Mouse (Mus musculus) gastrocnemius, postnatal 4 days (tissue): ENCODE measurements around the gene Aldh1a7. TPM values are rescaled to one million over a fixed set of nuclear protein-coding genes. Genes with fewer than 3 reads are reported as not detected.
"Not testable (repeated sequence)": the region's sequence is repeated elsewhere in the genome, so short reads cannot be mapped to it uniquely, and the experiment has no call there.

ENCODE experiments used
- DNase-seq, 2 experiments: peaks; one replicate each; pipeline ENCODE4 v3.0.0; 2021 to 2022; ENCODE audit warnings: low spot score in 2 of 2, mixed read lengths in 2 of 2
- long read RNA-seq, 2 experiments: library from polyadenylated mRNA; stranded (forward); transcript quantifications; one replicate each; pipeline ENCODE4 v2.0.0; 2021
- total RNA-seq, 2 experiments: library from RNA; stranded (reverse); gene quantifications; 2 replicates each; pipeline ENCODE4 v1.2.3; 2021

Aldh1a7 gene
- 1 to 10 TPM; 1.0 to 1.1 TPM for total RNA-seq
- long read RNA-seq, experiment 1, partial matches to known transcripts, result 1 of 2 reads
- long read RNA-seq, experiment 1, other reads (novel, unspliced or antisense), result 0 of 2 reads
- long read RNA-seq, experiment 2, partial matches to known transcripts, result 0 of 2 reads
- long read RNA-seq, experiment 2, other reads (novel, unspliced or antisense), result 0 of 2 reads

DNA sequence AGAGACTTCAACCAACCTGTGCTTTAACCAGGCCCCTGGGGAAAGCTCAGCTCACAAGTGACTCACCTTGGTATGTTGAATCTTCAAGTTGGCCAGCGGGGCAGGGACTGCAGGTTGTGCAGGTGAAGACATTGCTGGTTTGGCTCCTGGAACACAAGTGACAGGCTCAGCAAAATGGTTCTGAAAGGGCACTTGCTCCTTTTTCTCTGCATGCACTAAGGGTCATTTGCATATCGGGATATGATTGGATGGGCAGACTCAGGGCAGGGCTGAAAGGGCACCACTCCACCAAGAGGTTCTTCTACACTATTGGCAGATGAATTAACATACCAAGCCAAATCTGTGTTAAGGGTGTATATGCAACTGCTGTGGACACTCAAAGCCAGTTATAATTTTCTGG is at the start of gene Aldh1a7:
Gene Aldh1a7 (minus strand): TSS at position 182 of the 400 bp plus-strand sequence.
- no peak for DNase-seq

DNA sequence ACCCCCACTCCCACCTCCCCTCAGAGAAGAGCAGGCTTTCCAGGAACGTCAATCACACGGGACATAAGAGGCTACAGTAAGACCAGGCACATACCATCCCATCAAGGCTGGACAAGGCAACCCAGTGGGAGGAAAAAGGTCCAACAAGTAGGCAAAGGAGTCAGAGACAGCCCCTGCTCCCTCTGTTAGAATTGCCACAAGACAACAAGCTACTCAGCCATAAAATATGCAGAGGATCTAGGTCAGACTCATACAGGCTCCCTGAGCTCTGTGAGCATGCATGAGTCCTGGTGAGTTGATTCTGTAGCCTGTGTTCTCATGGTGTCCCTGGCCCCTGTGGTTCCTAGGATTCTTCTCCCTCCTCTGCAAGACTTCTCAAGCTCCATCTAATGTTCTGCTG is 48.3 kb upstream of the Aldh1a7 start:
- no peak for DNase-seq

DNA sequence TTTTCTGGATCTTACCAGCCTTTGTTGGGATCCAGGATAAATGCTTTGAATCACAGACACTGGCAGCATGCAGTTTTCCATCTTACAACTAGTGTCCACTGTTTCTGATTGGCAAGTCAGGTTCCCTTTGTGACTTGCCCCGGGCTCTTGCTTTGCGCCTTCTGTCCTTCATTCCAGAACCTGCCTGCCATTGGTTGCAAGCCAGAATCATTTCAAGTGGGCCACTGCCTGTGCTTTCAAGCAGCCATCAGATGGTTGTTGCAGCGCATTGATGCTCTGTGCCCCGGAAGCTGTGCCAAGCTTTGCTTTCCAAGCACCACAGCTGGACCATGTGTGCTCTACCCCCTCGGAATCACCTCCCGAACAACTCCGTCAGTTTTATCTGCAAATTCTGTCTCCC is 46.6 kb upstream of the Aldh1a7 start:
- no peak for DNase-seq

DNA sequence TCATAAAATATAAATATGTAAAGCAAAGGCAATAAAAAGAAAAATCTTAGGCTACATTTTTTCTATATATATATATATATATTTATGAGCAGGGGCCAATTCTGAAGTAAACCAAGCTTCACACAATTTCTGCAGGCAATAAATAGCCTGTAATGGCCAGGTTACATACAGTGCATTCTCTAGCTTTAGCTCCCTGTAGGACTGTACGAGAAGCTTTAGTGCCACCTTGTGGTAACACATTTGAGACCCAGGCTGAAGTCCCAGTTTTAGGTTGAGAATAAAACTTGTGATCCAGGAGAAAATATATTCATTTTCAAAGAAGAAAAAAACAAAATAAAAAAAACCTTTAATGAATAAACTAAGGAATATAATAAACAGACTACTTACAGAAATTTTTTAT is 36.9 kb upstream of the Aldh1a7 start:
- DNase-seq, result no peak

DNA sequence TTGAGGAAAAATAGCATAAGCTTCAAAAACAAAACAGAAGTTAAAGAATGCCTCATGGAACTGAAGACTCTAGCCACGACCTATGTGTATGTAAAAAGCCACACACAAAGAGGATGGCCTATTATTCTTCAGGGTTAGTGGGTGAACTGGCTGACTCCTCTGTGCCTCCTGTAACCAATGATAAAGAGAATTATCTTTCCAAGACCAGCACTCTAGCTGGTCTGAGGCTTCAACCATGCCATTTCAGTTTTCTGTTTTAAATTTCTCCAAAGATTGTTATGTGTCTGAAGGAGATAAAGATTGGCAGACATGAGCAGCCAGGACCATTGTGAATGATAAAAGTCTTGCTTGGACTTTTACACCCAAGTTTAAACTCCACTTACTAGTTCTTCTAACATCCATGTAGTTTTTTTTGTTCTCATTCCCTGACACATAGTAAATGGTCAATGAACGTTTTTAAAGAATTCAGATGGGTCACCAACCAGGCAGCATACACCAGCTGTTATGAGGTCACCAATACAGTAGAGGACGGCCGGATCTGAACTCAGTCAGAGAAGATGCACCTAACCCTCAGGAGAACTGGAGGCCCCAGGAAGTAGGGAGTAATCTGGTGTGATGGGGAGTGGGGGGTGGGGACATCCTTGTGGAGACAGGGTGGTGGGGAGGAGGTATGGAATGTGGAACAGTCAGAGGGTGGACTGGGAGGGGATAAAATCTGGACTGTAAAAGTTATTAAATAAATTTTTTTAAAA is 34.5 kb upstream of the Aldh1a7 start:
- no peak for DNase-seq

DNA sequence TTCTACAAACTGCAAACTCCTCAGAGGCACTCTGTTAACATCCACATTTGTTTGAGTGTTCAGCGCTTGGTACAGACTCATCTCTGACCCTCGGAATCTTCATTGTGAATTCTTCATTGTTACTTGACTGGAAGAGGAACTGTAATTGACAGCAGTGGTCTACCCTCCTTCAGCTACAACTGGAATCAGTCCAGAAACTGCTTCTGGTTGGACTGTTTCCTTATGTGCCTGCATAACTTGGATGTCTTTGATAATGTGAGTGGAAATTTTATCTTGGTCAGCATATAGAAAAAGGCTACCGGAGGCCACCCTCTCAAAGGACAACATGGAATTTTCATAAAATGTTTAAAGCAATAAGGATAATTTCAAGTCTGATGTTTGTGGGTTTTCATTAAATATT is 33.8 kb upstream of the Aldh1a7 start:
- DNase-seq, result no peak

DNA sequence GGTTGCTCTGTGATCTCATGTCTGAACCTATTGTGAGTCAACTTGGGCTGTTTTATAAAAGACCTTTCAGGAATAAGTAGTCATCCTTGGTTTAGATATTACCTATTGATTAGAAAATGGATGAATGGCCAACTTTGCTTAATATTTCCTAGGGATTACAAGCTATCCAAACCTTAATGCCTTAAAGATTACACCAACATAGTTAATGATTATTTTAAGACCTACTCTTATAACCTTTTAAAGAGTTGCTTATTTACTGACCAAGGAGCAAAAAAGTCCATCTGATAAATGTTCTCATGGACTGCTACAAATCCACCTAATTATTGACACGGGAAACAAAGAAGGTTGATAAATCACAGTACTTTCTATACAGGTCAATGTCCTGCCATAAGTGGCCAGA is 17.3 kb upstream of the Aldh1a7 start:
- no peak for DNase-seq

DNA sequence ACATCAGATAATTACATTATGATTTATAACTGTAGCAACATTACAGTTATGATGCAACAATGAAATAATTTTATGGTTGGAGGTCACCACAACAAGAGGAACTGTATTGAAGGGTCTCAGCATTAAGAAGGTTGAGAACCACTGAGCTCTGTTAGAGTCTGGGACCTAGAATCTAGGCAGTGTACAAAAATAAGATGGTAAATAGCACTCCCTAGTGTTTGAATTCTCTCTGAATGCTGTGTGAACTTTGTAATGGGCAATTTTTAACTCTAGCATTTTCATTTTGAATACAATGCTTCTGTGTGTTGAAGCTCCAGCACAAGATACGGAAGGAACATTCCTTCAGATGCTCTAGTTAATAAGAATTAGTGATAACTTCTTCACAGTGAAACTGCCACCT is 916 bp upstream of the Aldh1a7 start:
- DNase-seq, result no peak

DNA sequence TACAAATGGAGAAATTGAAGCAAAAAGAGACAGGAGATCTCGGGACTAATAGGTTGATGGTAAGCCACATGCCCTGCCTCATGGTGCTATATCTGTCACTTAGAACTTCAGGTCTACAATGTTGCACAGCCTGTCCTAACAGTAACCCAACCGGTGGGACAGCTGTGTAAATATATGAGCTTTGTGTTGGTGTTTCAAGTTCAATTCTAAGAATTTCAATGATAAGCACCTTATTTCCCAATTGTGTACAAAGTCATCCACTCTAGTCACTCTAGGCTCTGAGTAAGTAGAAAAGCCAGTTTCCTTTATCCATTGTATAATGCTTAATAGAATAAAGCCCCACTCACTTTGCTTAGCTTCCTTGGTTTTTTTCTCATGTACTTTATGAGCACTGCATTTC is 4.4 kb downstream of the Aldh1a7 start:
- DNase-seq, result no peak

DNA sequence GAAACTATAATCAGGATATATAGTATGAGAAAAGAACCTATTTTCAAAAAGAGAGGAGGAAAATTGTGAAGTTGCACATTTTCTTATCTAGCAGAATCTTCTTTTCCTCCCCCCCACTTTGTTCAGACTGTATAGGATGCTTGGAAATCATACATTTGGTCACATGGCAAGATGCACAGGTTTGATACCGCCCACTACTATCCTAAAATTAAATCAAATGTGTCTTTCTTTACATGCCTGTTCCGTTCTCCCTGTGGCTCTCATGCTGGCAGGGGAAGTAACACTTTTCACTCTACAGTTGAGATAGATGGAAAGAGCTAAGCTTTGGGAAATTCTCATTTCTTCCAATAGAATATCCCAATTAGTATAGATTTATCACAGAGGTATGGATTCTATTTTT is 7.1 kb downstream of the Aldh1a7 start:
- DNase-seq, result no peak

DNA sequence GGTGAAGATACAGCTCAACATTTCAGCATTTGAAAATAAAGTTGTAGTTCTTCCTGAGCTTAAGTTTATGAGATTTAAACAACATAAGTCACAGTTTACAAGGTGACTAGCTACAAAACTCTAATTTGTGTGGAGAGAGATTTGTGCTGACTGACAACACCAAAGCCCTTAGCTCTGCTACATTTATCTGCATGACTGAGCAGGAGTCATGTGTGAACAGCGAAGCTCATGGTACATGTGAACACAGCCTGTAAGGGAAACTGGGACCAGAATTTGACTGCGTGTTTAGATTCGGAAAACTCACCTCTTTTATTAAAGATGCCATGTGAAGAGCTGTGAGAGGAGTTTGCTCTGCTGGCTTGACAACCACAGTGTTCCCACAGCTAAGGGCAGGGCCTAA is 11.7 kb downstream of the Aldh1a7 start:
- no peak for DNase-seq

DNA sequence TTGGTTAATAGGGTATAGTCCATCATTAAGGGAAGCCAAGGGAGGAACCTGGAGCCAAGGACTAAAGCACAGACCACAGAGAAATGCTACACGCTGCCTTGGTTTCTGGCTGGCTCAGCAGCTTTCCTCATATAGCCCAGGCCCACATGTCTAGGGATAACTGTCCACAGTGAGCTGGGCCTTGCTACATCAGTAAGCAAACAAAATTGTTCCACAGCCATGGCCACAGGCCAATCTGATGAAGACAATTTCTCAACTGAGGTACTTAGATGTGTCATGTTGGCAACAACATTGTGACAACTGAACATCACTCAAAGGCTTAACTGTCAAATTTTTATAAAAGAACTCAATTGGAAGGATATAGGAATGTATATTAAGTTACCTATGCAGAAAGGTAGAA is 12.3 kb downstream of the Aldh1a7 start:
- DNase-seq, result no peak

DNA sequence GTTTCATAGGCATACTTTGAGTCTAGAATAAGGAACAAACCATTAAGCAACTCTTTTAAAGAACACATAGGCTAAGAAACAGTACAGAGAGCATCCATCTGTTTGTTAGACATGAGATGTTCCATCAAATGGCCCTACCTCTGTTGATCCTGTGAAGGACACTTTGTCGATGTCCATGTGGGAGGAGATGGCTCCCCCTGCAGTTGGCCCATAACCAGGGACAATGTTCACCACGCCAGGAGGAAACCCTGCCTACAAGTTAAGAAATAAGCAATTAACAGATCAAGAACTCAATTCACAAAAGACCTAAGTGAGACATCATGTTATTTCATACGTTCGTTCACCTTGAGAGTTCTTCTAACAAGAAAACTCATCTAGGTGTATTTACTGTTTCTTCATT is 12.8 kb downstream of the Aldh1a7 start:
- no peak for DNase-seq

DNA sequence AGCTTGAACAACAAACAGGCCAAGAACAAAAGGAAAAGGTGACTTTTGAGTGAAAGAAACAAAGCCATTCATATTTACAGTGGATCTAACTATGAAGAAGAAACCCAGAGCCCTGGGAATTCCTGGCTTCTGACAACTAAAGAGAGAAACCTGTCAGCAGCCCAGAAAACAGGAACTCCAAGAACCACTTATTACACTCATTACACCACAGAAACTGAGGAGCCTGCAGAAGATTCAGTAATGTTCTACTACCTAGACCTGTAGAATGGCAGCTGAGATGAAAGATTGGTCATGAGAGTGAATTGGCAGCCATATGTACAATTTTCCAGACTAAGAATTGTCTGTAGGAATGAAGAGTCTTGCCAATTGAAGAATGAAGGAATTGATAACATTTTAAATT is 20.2 kb downstream of the Aldh1a7 start:
- DNase-seq, result no peak

DNA sequence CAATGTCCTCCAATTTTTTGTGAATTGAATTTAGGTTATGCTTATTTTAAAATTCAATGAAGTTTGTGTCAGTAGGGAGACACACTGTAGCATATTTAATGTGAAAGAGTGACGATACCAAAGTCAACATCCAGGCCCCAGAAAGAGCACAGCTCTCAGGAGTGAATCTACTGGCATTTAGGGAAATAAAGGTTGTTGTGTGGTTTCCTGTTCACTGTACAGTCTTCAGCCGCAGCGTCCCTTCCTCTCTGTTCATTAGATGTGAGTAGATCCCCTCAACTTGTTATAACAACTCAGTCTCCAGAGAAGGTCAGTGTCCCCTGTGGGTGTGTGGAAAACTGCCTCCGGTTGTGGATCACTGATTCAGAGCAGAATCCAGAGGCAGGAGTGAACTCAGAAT is 20.6 kb downstream of the Aldh1a7 start:
- DNase-seq, result no peak

DNA sequence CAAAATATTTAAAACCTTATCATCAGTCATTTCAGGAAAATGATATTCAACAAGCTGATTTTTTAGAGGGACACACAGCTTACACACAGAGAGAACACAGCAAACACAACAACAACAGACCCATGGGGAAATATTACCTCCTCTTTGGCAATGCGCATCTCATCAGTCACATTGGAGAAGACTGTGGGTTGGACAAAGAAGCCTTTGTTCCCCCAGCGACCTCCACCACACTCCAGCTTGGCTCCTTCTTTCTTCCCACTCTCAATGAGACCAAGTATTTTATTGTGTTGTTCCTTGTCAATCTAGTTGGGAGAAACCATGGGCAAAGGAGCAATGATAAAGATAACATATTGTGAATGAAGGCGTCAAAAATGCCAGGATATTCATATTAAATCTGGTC is 25.3 kb downstream of the Aldh1a7 start:
- no peak for DNase-seq

DNA sequence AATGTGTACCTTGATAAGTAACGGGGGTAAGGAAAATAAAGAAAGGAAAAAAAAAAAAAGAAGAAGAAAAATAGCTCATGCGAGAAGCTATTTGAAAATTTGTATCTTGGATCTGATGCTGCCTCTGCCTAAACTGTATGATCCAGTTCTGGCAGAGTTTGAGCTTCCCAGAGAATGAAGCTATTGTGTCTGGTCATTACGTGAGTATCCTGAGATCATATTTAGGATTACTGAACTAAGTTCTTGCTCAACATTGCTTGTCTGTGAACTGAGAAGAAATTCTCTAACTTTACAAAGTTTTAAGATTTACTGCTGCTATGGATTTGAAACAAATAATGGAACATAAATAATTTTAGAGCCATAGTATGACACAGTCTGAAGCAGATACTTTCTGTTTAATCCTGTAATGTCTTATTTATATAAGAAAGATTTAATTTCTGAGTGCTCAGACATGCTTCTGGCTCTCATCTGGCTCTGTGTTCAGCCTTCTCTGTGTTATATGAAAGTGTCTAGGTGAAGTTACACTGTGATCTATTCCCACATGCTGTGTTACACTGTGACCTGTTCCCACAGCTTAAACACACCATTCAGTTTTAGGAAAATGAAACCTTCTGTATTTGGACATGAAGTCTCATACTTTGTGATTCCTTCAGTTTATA is 49.5 kb downstream of the Aldh1a7 start:
- no peak for DNase-seq

DNA sequence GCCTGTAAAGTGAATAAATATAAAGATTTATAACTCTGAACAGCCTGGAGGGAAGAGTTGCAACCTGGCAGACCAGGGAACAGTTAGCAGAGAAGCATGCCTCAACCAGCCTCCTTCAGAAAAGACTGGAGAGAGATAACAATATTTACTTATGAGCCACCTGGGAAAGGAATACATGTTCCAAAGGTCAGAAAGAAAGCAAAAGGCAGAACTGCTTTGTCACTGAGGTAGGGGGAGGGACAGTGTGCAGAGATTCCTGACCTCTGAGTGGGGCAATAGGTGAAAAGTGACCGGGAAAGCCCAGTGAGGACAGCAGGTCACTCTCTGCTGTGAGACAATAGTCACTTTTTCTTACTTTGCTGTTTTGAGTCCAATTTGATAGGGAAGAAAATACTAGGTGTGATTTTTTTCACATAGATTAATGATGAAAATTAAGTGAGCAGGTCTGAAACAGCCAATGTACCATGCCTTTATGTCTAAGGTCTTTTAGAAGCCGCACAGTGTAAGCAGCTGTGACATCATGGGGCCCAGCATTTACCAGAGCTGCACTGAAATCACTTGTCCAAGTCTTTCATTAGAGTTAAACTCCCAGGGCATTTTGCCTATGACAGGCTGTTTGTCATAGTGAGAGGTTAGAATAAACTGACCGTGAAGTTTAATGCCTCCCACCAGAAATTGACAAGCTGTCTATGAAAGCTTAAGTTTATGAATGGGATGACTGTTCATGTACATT is 73.1 kb downstream of the Aldh1a7 start:
- no peak for DNase-seq

DNA sequence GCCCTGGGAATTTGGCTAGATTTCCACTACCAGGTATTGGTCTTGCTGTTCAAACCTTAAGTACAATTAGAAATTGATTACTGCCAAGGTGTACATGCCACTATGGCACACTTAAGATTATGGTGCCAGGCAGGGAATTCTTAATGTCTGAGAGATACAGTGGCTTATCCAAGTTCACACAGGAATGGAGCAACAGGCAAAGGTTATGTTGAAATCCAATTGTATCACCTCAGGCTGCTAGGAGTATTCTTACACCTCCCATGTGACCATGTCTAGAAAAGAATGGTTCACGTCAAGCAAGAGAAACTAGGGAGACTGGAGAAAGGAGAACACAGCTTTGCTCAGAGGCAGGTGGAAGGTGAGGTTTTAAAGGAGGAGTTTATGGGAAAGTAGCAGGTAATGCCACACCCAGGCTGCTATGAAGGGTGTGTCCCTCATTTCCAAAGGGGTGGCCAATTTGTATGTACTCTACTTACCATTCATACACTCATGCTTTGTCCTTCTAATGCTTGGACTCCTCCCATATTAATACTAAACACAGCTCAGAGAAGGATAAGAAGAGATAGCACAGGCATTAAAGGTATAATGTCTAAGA is 74.2 kb downstream of the Aldh1a7 start:
- DNase-seq, result no peak

DNA sequence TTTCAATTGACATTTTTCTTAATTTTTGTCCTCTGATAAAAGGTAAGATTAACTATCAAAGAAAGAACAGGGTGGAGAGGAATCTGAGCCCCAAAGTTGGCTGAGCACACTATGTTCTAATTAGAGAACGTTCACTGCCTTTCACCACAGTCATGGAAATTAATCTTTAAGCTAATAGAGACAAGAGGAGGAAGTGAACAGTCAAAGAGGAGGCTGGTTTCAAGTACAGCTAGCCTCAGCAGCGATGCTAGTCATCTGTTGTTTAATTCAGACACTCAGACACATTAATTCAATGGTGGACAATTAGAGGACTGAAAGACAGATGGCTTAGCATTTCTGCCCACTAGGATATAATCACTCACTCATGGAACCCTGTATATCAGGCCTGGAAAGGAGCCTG is 77.4 kb downstream of the Aldh1a7 start:
- no peak for DNase-seq

DNA sequence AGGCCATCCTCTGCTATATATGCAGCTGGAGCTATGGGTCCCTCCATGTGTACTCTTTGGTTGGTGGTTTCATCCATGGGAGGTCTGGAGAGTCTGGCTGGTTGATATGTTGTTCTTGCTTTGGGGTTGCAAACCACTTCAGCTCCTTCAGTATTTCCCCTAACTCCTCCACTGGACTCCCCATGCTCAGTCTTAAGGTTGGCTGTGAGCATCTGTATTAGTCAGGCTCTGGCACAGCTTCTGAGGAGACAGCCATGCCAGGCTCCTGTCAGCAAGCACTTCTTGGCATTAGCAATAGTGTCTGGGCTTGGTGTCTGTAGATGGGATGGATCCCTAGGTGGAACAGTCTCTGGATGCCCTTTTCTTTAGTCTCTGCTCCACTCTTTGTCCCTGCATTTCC is 79.9 kb downstream of the Aldh1a7 start:
- not testable (repeated sequence) for DNase-seq

DNA sequence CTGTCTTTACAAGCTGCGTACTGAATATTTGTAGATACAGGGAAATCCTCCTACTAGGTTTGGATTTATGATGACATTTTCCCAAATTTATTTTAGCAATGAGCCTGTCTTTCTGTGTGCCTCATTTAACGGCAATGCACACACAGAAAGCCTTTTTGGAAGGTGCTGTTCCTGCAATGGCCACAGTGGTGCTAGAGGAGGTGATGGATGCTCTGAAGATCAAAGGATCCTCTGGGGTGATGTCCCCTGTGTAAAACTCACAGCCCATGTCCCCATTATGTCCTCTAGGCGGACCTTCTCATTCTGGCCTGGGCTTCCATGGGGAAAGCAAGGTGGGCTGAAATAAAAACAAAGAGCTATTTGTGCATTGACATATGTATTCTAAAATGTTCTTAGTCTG is 83.0 kb downstream of the Aldh1a7 start:
- DNase-seq, result no peak
